Mouse (Mus musculus): ENCODE data around the gene Ablim2.

Ablim2 gene

GRCm38 (mm10) chr5:35810526-35810925 lies 52.8 kb downstream of the Ablim2 start:
- in situ Hi-C loops (cut with MboI; ENCODE audit: low sequenced_read_pairs), result no loop called here

- in situ Hi-C loops (cut with MboI; ENCODE audit: low sequenced_read_pairs), result no loop called here
These were observed 54.1 kb downstream of the Ablim2 start for GRCm38 (mm10) chr5:35811639-35812295.

DNA sequence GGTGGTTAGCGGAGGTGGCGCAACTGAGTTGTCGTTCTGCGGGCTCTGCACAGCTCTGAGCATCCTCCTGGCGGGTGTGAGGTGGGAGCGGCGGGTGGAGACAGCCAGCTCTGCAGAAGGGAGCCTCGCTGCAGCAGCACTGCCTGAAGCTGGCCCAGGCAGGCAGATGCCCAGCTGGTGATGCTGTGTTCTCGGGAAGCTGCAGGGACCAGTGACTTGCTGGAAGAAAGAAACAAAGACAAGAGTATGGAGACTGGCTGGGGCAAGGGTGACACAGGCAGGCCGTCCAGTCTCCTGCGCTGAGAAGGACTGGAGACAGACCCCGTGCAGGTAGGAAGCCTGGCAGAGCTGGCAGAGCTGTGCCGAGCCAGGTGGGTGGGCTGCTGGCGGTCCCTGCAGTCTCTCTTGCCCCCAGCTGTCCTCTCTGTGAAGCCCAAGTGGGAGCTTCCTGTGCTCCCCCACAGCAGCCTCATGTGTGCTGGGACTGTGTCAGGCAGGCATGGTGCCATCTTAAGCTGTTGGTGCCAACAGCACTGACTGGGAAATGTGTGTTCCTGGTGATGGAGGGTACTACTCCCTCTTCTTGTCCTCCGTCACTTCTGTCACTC lies 56.8 kb downstream of the Ablim2 start:
- in situ Hi-C loops (cut with MboI; ENCODE audit: low sequenced_read_pairs), result no loop called here

DNA sequence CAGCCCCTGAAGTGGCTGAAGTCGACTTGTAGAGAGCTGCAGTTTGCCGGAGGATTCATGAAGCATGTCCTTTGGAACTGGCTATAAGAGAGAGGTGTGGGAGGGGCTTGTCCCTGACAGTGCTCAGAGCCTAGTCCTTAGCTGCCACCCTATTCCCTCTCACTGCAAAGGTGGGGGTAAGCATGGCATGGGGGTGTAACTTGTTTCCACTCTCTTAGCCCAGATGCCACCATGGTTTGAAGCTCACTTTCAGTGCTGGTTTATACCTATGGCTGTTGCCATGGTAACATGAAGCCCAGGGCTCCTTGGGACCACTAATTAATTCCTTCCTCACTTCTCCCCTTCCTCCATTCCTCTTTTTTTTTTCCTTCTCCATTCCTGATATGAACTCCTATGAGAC lies 57.4 kb downstream of the Ablim2 start:
- in situ Hi-C loops (cut with MboI; ENCODE audit: low sequenced_read_pairs), result no loop called here

GRCm38 (mm10) chr5:35817266-35817665 lies 59.6 kb downstream of the Ablim2 start:
- in situ Hi-C loops (cut with MboI; ENCODE audit: low sequenced_read_pairs), result no loop called here

DNA sequence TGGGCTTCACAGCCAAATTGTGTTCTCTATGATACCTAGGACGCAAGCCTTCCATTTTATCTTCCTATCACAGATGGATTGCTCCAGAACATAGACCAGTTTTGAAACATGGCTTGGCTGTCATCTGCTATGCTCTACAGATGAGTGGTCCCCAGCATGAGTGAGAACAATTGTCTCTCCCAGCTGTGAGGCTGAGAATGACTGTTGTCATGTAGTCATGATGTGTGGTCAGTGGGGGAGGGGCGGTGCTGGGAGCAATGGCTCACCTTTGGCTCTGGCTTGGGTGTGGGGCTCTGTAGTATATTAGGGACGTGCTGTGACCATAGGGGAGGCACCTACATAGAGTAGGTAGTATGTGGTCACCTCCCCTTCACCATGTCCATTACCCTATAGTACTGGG lies 60.2 kb downstream of the Ablim2 start:
- in situ Hi-C loops (cut with MboI; ENCODE audit: low sequenced_read_pairs), result no loop called here

DNA sequence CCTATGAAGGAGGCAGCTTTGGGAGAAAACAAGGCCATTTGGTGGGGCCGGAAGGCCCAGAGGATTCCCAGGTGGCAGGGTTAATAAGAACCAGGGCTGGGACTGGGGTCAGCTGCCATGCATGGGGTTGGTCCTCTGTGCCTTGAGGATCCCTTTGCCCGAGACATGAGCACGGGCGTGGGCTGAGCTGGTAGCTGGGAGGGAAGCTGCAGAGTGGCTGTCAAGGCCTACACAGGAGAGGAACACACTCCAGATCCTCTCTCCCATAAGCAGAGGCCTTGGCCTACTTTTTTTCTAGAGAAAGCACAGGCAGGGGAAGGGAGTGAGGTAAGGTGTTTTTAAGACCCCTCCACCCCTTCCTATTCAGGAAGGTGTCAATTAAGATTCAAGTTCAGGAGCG lies 65.0 kb downstream of the Ablim2 start:
- in situ Hi-C loops (cut with MboI; ENCODE audit: low sequenced_read_pairs), result no loop called here

GRCm38 (mm10) chr5:35826465-35826864 lies 68.8 kb downstream of the Ablim2 start:
- in situ Hi-C loops (cut with MboI; ENCODE audit: low sequenced_read_pairs), result no loop called here

DNA sequence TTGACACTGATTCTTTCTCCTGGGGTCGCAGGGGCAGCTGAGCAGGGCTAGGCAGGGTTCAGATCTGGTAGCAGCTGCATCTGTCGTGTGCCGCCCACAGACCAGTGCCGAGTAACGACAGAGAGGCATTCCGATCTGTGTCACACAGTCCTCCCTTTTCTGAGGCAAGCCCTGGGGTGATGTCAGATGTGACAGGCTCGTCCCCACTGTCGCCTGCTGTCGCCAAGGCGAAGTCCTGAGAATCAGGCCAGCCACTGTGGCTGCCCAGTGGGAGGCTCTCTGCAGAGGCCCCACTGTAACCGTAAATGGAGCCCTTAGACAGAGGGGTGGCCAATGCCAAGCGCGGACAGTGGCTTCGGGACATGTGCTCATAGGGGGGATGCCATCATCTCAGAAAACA lies 69.4 kb downstream of the Ablim2 start:
- in situ Hi-C loops (cut with MboI; ENCODE audit: low sequenced_read_pairs), result no loop called here

GRCm38 (mm10) chr5:35827856-35828255 lies 70.2 kb downstream of the Ablim2 start:
- in situ Hi-C loops (cut with MboI; ENCODE audit: low sequenced_read_pairs), result no loop called here

DNA sequence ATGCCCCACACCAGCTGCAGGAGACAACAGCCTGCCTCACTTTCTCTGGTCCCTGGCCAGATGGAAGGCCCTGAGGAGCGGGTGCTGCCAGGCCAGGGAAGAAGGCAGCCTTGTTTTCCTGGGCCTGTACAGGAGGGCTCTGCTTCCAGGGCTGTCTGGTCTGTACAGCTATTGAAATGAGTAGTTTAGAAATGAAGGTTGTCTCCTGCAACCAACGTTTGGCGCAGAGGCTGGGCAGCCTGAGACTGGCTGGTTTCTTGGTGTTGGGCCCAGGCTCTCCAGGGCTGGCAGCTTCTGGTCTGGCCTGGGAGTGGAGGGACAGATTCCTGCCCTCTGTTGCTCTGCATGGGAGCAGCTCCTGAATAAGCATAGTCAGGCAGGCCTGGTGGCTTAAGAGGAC lies 72.4 kb downstream of the Ablim2 start:
- in situ Hi-C loops (cut with MboI; ENCODE audit: low sequenced_read_pairs), result no loop called here

DNA sequence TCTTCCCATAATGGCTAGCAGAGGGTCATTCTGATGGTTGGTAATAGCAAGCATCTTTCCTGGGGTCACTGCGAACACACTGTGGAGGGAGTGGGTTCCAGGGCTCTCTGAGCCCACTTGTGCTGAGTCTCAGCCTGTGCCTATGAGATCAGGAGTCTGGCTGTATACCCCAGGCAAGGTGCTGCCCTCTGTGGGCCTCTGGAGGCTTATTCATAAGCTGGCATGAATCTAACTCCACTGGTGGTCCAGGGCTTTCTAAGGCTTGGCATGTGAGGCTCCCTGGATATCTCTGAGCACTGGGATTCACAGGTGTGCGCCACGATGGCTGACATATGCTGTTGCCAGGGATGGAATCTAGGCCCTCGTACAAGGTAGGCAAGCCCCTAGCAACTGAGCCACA lies 76.2 kb downstream of the Ablim2 start:
- in situ Hi-C loops (cut with MboI; ENCODE audit: low sequenced_read_pairs), result no loop called here

- in situ Hi-C loops (cut with MboI; ENCODE audit: low sequenced_read_pairs), result no loop called here
These were observed 79.3 kb downstream of the Ablim2 start for GRCm38 (mm10) chr5:35836992-35837391.

GRCm38 (mm10) chr5:35839262-35839661 lies 81.6 kb downstream of the Ablim2 start:
- in situ Hi-C loops (cut with MboI; ENCODE audit: low sequenced_read_pairs), result no loop called here

DNA sequence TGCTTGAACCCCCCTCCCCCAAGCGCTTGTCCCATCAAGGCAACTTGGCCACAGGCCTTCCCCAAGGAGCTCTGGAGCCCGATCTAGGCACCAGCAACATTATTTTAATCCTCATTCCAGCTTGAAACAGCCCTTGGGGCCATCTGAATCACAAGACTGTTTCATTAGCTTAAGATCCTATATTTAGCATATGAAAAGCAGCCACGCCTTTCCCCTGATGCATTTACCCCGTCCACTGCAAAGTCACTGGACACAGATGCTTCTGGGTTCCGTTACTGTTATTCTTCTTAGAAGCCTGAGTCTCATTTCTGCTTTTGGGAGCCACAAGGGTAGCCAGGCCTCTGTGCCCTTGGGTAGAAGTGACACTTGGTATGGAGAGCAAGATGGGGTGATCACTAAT lies 93.8 kb downstream of the Ablim2 start:
- in situ Hi-C loops (cut with MboI; ENCODE audit: low sequenced_read_pairs), result loop anchor here (10.0 kb wide), 1 partner anchor 47 kb away; no protein-coding TSS in a partner anchor

GRCm38 (mm10) chr5:35853463-35853862 lies 95.8 kb downstream of the Ablim2 start:
- in situ Hi-C loops (cut with MboI; ENCODE audit: low sequenced_read_pairs), result loop anchor here (10.0 kb wide), 1 partner anchor 49 kb away; no protein-coding TSS in a partner anchor

- in situ Hi-C loops (cut with MboI; ENCODE audit: low sequenced_read_pairs), result loop anchor here (10.0 kb wide), 1 partner anchor 51 kb away; no protein-coding TSS in a partner anchor
These were observed 98.6 kb downstream of the Ablim2 start for GRCm38 (mm10) chr5:35856245-35856644.

GRCm38 (mm10) chr5:35858069-35858468 lies 100.4 kb downstream of the Ablim2 start:
- in situ Hi-C loops (cut with MboI; ENCODE audit: low sequenced_read_pairs), result loop anchor here (10.0 kb wide), 1 partner anchor 53 kb away; no protein-coding TSS in a partner anchor

GRCm38 (mm10) chr5:35861456-35861855 lies 103.8 kb downstream of the Ablim2 start:
- in situ Hi-C loops (cut with MboI; ENCODE audit: low sequenced_read_pairs), result no loop called here

GRCm38 (mm10) chr5:35869973-35870372 lies 112.3 kb downstream of the Ablim2 start:
- in situ Hi-C loops (cut with MboI; ENCODE audit: low sequenced_read_pairs), result no loop called here

GRCm38 (mm10) chr5:35870408-35871012 lies 112.8 kb downstream of the Ablim2 start:
- in situ Hi-C loops (cut with MboI; ENCODE audit: low sequenced_read_pairs), result no loop called here

DNA sequence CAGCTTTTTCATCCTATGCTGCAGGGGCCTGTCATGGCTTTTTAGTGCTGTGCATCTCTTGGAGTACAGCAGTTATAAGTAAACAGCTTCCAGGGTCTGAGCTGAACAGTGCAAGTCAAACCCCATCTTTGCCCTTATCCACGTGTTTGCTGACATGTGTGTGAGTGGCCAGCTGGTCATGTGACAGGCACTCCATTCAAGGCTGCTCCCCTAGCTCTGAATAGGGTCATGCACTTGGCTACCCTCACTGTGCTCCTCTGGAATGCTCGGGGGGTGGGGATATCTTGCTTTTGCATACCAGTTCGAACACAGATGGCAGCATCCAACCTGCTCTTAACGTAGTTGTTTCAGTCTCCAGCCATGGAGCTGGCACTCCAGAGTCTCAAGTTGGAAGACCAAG lies 115.7 kb downstream of the Ablim2 start:
- in situ Hi-C loops (cut with MboI; ENCODE audit: low sequenced_read_pairs), result no loop called here
